Mouse (Mus musculus) central nervous system, embryonic 11.5 days (tissue): ENCODE measurements around the gene Negr1. TPM values are rescaled to one million over a fixed set of nuclear protein-coding genes. Genes with fewer than 3 reads are reported as not detected.

Source experiments
- polyA plus RNA-seq: library from polyadenylated mRNA; depleted of rRNA; stranded (reverse); fragments of >200 nt; gene quantifications from 2 replicates; pipeline ENCODE4 v1.2.3, GENCODE M21; 2012; rRNA removed

The Negr1 gene
- polyA plus RNA-seq, result 4.8 and 6.6 TPM in 2 replicates

GRCm38 (mm10) chr3:156561524-156562423 lies at the start of gene Negr1:
Gene Negr1 (plus strand): TSS chr3:156561794.

